Mouse (Mus musculus) ES-E14 (cell line): Measurements from ENCODE around the gene Zc3h7a.

Source experiments
- CHD2 ChIP-seq: IDR thresholded peaks from 2 replicates; pipeline ENCODE4 v1.6.1; 2014; ENCODE audit warnings: mild to moderate bottlenecking, low read depth, low read length, inconsistent platforms
- HCFC1 ChIP-seq: IDR thresholded peaks from 2 replicates; pipeline ENCODE4 v1.6.1; 2012; ENCODE audit warnings: low read length, inconsistent platforms, borderline replicate concordance; ENCODE audit not compliant: insufficient read depth
- ZNF384 ChIP-seq: IDR thresholded peaks from 2 replicates; pipeline ENCODE4 v1.6.1; 2012; ENCODE audit warnings: low read depth, low read length, inconsistent platforms

- TF ChIP-seq ZNF384: no peak
- peak; percentile 51; the same call in 1 of the 2 replicates for TF ChIP-seq HCFC1
- no peak for TF ChIP-seq CHD2
Observed at GRCm38 (mm10) chr16:11176208-11176883, at the start of gene Zc3h7a.
